Mouse (Mus musculus) induced T-regulatory cell, adult 2 months (primary cell): ENCODE measurements around the gene Ptpn11.

Experiments
- DNase-seq: peaks from one replicate; pipeline ENCODE4 v3.0.0-alpha.2; 2012; ENCODE audit warnings: low read depth

The Ptpn11 gene

GRCm38 (mm10) chr5:121082605-121083004, 108.6 kb downstream of the Ptpn11 start:
- no peak for DNase-seq

- DNase-seq: peak; percentile 24
Observed at GRCm38 (mm10) chr5:121081754-121082153, 109.4 kb downstream of the Ptpn11 start.
